Mouse (Mus musculus) stomach, postnatal 0 days (tissue): ENCODE results near the gene Gucd1. TPM values are rescaled to one million over a fixed set of nuclear protein-coding genes. Genes with fewer than 3 reads are reported as not detected.
"Not testable (repeated sequence)": the region's sequence is repeated elsewhere in the genome, so short reads cannot be mapped to it uniquely, and the experiment has no call there.

Source experiments
- ATAC-seq: fragments of 200-750 bp; cut with Nextera tagmentation; 2 replicates; pipeline ENCODE4 v1.8.0; 2017; ENCODE audit not compliant: low FRiP score, low TSS enrichment
- DNase-seq: peaks from one replicate; pipeline ENCODE4 v3.0.0-alpha.2; 2016; ENCODE audit warnings: low spot score
- H3K27ac ChIP-seq: fragments of 300-500 bp; sonication (generic); replicated peaks from 2 replicates; pipeline ENCODE4 v1.5.1; 2014; ENCODE audit warnings: mild to moderate bottlenecking, control low read depth
- H3K27me3 ChIP-seq: fragments of 300-500 bp; sonication (generic); 2 replicates; pipeline ENCODE4 v1.6.1; 2014; ENCODE audit warnings: low read length; ENCODE audit not compliant: control insufficient read depth, insufficient read depth
- H3K36me3 ChIP-seq: fragments of 300-500 bp; sonication (generic); 2 replicates; pipeline ENCODE4 v1.6.1; 2014; ENCODE audit warnings: low read length, mixed read lengths; ENCODE audit not compliant: control insufficient read depth, insufficient read depth
- H3K4me1 ChIP-seq: fragments of 300-500 bp; sonication (generic); replicated peaks from 2 replicates; pipeline ENCODE4 v1.6.1; 2014; ENCODE audit warnings: antibody characterized with exemption; ENCODE audit not compliant: control insufficient read depth, insufficient read depth
- H3K4me2 ChIP-seq: fragments of 300-500 bp; sonication (generic); replicated peaks from 2 replicates; pipeline ENCODE4 v1.6.1; 2014; ENCODE audit warnings: low read depth, mild to moderate bottlenecking, control low read depth, moderate library complexity
- H3K4me3 ChIP-seq: fragments of 300-500 bp; sonication (generic); 2 replicates; pipeline ENCODE4 v1.5.1; 2014; ENCODE audit warnings: low read depth, low read length, control low read depth
- H3K9ac ChIP-seq: fragments of 300-500 bp; sonication (generic); 2 replicates; pipeline ENCODE4 v1.6.1; 2014; ENCODE audit warnings: mild to moderate bottlenecking, low read length, control low read depth, mixed read lengths
- H3K9me3 ChIP-seq: fragments of 300-500 bp; sonication (generic); 2 replicates; pipeline ENCODE4 v1.6.1; 2016; ENCODE audit warnings: low read length; ENCODE audit not compliant: control insufficient read depth
- CTCF ChIP-seq: IDR thresholded peaks from 2 replicates; pipeline ENCODE4 v1.5.1; 2016; ENCODE audit warnings: antibody characterized with exemption, low read depth, mild to moderate bottlenecking, moderate library complexity
- EP300 ChIP-seq: optimal IDR thresholded peaks from 2 replicates; pipeline ENCODE3; 2016; ENCODE audit warnings: antibody characterized with exemption
- WGBS: fragments of 180-500 bp; shearing (Covaris S2); extraction: QIAGEN DNeasy Blood & Tissue Kit; methylation state at CpG from one replicate; pipeline ENCODE4 v1.1.7; 2014; 5-methylcytosine and 5-hydroxymethylcytosine counted together
- polyA plus RNA-seq: library from polyadenylated mRNA; unstranded; fragments of >200 nt; fragmentation: Nextera tagmentation; extraction: Ambion mirVana; gene quantifications from 2 replicates; pipeline ENCODE4 v1.2.1, GENCODE M21; 2015

Gene Gucd1
- polyA plus RNA-seq, 1 experiment from 2014 or later, result 14.6 TPM

- 51% methylated on average over 6 of the region's 6 CpGs for WGBS
- no peak for DNase-seq
- H3K36me3 ChIP-seq, result no peaks in the 10 kb centered on the region
- no peaks in the 10 kb centered on the region for H3K9me3 ChIP-seq
- no peak overlapping the region for H3K4me3 ChIP-seq
- no peak overlapping the region for H3K9ac ChIP-seq
- H3K4me1 ChIP-seq, result no peaks in the 10 kb centered on the region; the same call in 1 of the 2 replicates
- no peaks in the 10 kb centered on the region for H3K27me3 ChIP-seq
- H3K27ac ChIP-seq, result no peak overlapping the region
- no peak overlapping the region for H3K4me2 ChIP-seq
- TF ChIP-seq EP300 (no peak), CTCF (no peak)
- ATAC-seq, result no peak
Measured at GRCm38 (mm10) chr10:75365231-75365633, 152.5 kb downstream of the Gucd1 start.

GRCm38 (mm10) chr10:75364796-75365195, 153.0 kb downstream of the Gucd1 start:
- H3K9ac ChIP-seq, result no peak overlapping the region
- DNase-seq (no peak), ATAC-seq (peak; percentile 21; the same call in 1 of the 2 replicates)
- no peaks in the 10 kb centered on the region; the same call in 1 of the 2 replicates for H3K4me1 ChIP-seq
- no peaks in the 10 kb centered on the region for H3K27me3 ChIP-seq
- no peak for TF ChIP-seq CTCF
- no peak for TF ChIP-seq EP300
- no peaks in the 10 kb centered on the region for H3K9me3 ChIP-seq
- 78% methylated on average over 9 of the region's 9 CpGs for WGBS
- no peak overlapping the region for H3K27ac ChIP-seq
- no peaks in the 10 kb centered on the region for H3K36me3 ChIP-seq
- no peak overlapping the region for H3K4me3 ChIP-seq
- no peak overlapping the region for H3K4me2 ChIP-seq

- 15% methylated on average over 1 of the region's 1 CpGs for WGBS
- not testable (repeated sequence) for H3K4me3 ChIP-seq, H3K4me2 ChIP-seq, H3K4me1 ChIP-seq, H3K27me3 ChIP-seq, H3K27ac ChIP-seq, H3K9ac ChIP-seq, H3K9me3 ChIP-seq, H3K36me3 ChIP-seq
- ATAC-seq, result peak; percentile 83
- DNase-seq, result peak; percentile 18
Measured at GRCm38 (mm10) chr10:75364214-75364690, 153.5 kb downstream of the Gucd1 start.

- DNase-seq, result no peak
- Histone ChIP-seq H3K4me2 (no peak overlapping the region), H3K9me3 (no peaks in the 10 kb centered on the region), H3K27me3 (no peaks in the 10 kb centered on the region), H3K36me3 (no peaks in the 10 kb centered on the region), H3K4me3 (no peak overlapping the region), H3K9ac (no peak overlapping the region), H3K27ac (no peak overlapping the region), H3K4me1 (no peaks in the 10 kb centered on the region)
- TF ChIP-seq EP300 (no peak), CTCF (no peak)
- WGBS, result 65% methylated on average over 4 of the region's 4 CpGs
- ATAC-seq, result no peak
Measured at GRCm38 (mm10) chr10:75355341-75355740, 162.4 kb downstream of the Gucd1 start.

GRCm38 (mm10) chr10:75353838-75354241, 163.9 kb downstream of the Gucd1 start:
- ATAC-seq, H3K27ac ChIP-seq, H3K27me3 ChIP-seq, H3K9me3 ChIP-seq, DNase-seq, H3K9ac ChIP-seq, H3K4me1 ChIP-seq, H3K4me3 ChIP-seq, H3K36me3 ChIP-seq, H3K4me2 ChIP-seq: not testable (repeated sequence)
- WGBS, result 57% methylated on average over 8 of the region's 9 CpGs

GRCm38 (mm10) chr10:75352541-75352940, 165.2 kb downstream of the Gucd1 start:
- H3K9ac ChIP-seq, result no peak overlapping the region
- DNase-seq (no peak), ATAC-seq (no peak)
- H3K36me3 ChIP-seq, result no peaks in the 10 kb centered on the region
- H3K4me3 ChIP-seq, result no peak overlapping the region
- no peaks in the 10 kb centered on the region for H3K9me3 ChIP-seq
- TF ChIP-seq CTCF (no peak), EP300 (no peak)
- no peaks in the 10 kb centered on the region for H3K4me1 ChIP-seq
- H3K27ac ChIP-seq, result no peak overlapping the region
- 95% methylated on average over 12 of the region's 12 CpGs for WGBS
- H3K4me2 ChIP-seq, result no peak overlapping the region
- no peaks in the 10 kb centered on the region for H3K27me3 ChIP-seq
